Mouse (Mus musculus): Measurements from ENCODE around the gene Olfr1104.

GRCm38 (mm10) chr2:87026980-87027379 is at the start of gene Olfr1104:
- TF ChIP-seq CHD2 (IDR thresholded peaks at IDR 0.05; ENCODE audit: low read depth, low read length) (no peak), HCFC1 (IDR thresholded peaks at IDR 0.05; ENCODE audit: borderline replicate concordance, insufficient read depth, low read length) (no peak), ZNF384 (IDR thresholded peaks at IDR 0.05; ENCODE audit: low read depth, low read length) (no peak), MAFK (IDR thresholded peaks at IDR 0.05; ENCODE audit: insufficient read depth, low read depth, low read length) (no peak), ZC3H11A (IDR thresholded peaks at IDR 0.05; ENCODE audit: borderline replicate concordance, low read depth, low read length) (no peak)
